Mouse (Mus musculus) inflammation-experienced regulatory T-cells, adult 6 months (primary cell): ENCODE data around the gene Uaca. TPM values are rescaled to one million over a fixed set of nuclear protein-coding genes. Genes with fewer than 3 reads are reported as not detected.
"Not testable (repeated sequence)": the region's sequence is repeated elsewhere in the genome, so short reads cannot be mapped to it uniquely, and the experiment has no call there.

Source experiments
- ATAC-seq: one replicate; pipeline ENCODE4 v1.8.0; 2017
- polyA plus RNA-seq, 3 experiments: library from polyadenylated mRNA; unstranded; fragments of 100-300 nt; shearing (Covaris generic); gene quantifications; one replicate each; pipeline ENCODE4 v1.2.1; 2017

The Uaca gene
- polyA plus RNA-seq, 3 experiments from 2014 or later: 0.13 TPM; not detected in 2

- ATAC-seq: no peak
Observed at GRCm38 (mm10) chr9:60796076-60796475, 1.7 kb downstream of the Uaca start.

- no peak for ATAC-seq
Observed at GRCm38 (mm10) chr9:60797126-60797525, 2.8 kb downstream of the Uaca start.

GRCm38 (mm10) chr9:60799061-60799460, 4.7 kb downstream of the Uaca start:
- ATAC-seq: no peak

GRCm38 (mm10) chr9:60800663-60801382, 6.5 kb downstream of the Uaca start:
- ATAC-seq: no peak

GRCm38 (mm10) chr9:60801746-60802145, 7.4 kb downstream of the Uaca start:
- no peak for ATAC-seq

GRCm38 (mm10) chr9:60802341-60802740, 8.0 kb downstream of the Uaca start:
- ATAC-seq: no peak

- ATAC-seq: no peak
Observed at GRCm38 (mm10) chr9:60806021-60806420, 11.7 kb downstream of the Uaca start.

GRCm38 (mm10) chr9:60807996-60808395, 13.7 kb downstream of the Uaca start:
- no peak for ATAC-seq

- no peak for ATAC-seq
Observed at GRCm38 (mm10) chr9:60813139-60813880, 19.0 kb downstream of the Uaca start.

GRCm38 (mm10) chr9:60815502-60815901, 21.2 kb downstream of the Uaca start:
- no peak for ATAC-seq

GRCm38 (mm10) chr9:60817585-60817984, 23.2 kb downstream of the Uaca start:
- no peak for ATAC-seq

- not testable (repeated sequence) for ATAC-seq
Observed at GRCm38 (mm10) chr9:60818582-60818981, 24.2 kb downstream of the Uaca start.

GRCm38 (mm10) chr9:60819340-60819739, 25.0 kb downstream of the Uaca start:
- no peak for ATAC-seq

GRCm38 (mm10) chr9:60821501-60821900, 27.2 kb downstream of the Uaca start:
- no peak for ATAC-seq

- ATAC-seq: no peak
Observed at GRCm38 (mm10) chr9:60822681-60823080, 28.3 kb downstream of the Uaca start.

- ATAC-seq: no peak
Observed at GRCm38 (mm10) chr9:60825506-60825905, 31.2 kb downstream of the Uaca start.

- no peak for ATAC-seq
Observed at GRCm38 (mm10) chr9:60826759-60827158, 32.4 kb downstream of the Uaca start.

- no peak for ATAC-seq
Observed at GRCm38 (mm10) chr9:60828196-60828595, 33.9 kb downstream of the Uaca start.

GRCm38 (mm10) chr9:60829610-60830009, 35.3 kb downstream of the Uaca start:
- no peak for ATAC-seq

- no peak for ATAC-seq
Observed at GRCm38 (mm10) chr9:60830079-60830478, 35.7 kb downstream of the Uaca start.

GRCm38 (mm10) chr9:60832233-60832632, 37.9 kb downstream of the Uaca start:
- no peak for ATAC-seq

GRCm38 (mm10) chr9:60836151-60836550, 41.8 kb downstream of the Uaca start:
- ATAC-seq: no peak

- ATAC-seq: no peak
Observed at GRCm38 (mm10) chr9:60837078-60837448, 42.7 kb downstream of the Uaca start.

- ATAC-seq: no peak
Observed at GRCm38 (mm10) chr9:60837449-60838141, 43.3 kb downstream of the Uaca start.
